Comparison of ENCODE assay signal across 10 mouse cellular contexts in genomic region chrX:153505954-153506353, GRCm38 (mm10). TPM values are rescaled to one million over a fixed set of nuclear protein-coding genes. Genes with fewer than 3 reads are reported as not detected.
DNase-seq lines count a peak whose midpoint lies in the region; ATAC-seq and TF ChIP-seq lines count a peak whose summit lies in the region.
"Had no signal": no experiment of that assay in that cellular context is flagged by ENCODE, and none has a peak within 500 bp of the region (broad histone marks: within the 10 kb centered on the region; RNA-seq: fewer than 3 reads in every experiment).

No protein-coding gene starts in this region.

- TF ChIP-seq EP300 in liver, embryonic 14.5 days (IDR thresholded peaks at IDR 0.05; ENCODE audit: low read depth), result no peak

- no peak overlapping the region for H3K4me2 ChIP-seq in hindbrain, postnatal 0 days (ENCODE audit: low read depth, low read length)
- H3K4me2 ChIP-seq in hindbrain, embryonic 14.5 days (replicated peaks), result no peak overlapping the region
- no peak overlapping the region for H3K4me2 ChIP-seq in liver, embryonic 14.5 days (ENCODE audit: low read depth)
- H3K4me2 ChIP-seq: hindbrain, embryonic 15.5 days had no signal

- peak; percentile 47 for TF ChIP-seq CTCF in hindbrain, postnatal 0 days (IDR thresholded peaks at IDR 0.05; ENCODE audit: low read depth)
- TF ChIP-seq CTCF in liver, embryonic 14.5 days (IDR thresholded peaks at IDR 0.05; ENCODE audit: low read depth), result peak; percentile 52

- 44% methylated on average over 9 of the region's 9 CpGs for WGBS in hindbrain, postnatal 0 days
- WGBS in hindbrain, embryonic 14.5 days, result 38% methylated on average over 9 of the region's 9 CpGs
- 33% methylated on average over 9 of the region's 9 CpGs for WGBS in liver, embryonic 14.5 days (ENCODE audit: insufficient replicate concordance)

- H3K4me3 ChIP-seq in hindbrain, postnatal 0 days (ENCODE audit: low read length), result no peak overlapping the region
- H3K4me3 ChIP-seq in hindbrain, embryonic 14.5 days (replicated peaks; ENCODE audit: low read length), result no peak overlapping the region
- no peak overlapping the region for H3K4me3 ChIP-seq in liver, embryonic 14.5 days (ENCODE audit: insufficient read depth in 1 of 2, low read depth in 2 of 2, low read length in 2 of 2)
- H3K4me3 ChIP-seq: hindbrain, embryonic 15.5 days; myocyte had no signal

- H3K9ac ChIP-seq in hindbrain, postnatal 0 days (replicated peaks; ENCODE audit: low read length), result no peak overlapping the region
- H3K9ac ChIP-seq in hindbrain, embryonic 14.5 days, result no peak overlapping the region
- H3K9ac ChIP-seq in liver, embryonic 14.5 days (replicated peaks), result no peak overlapping the region
- H3K9ac ChIP-seq: hindbrain, embryonic 15.5 days had no signal

- no peak overlapping the region for H3K27ac ChIP-seq in hindbrain, postnatal 0 days
- no peak overlapping the region for H3K27ac ChIP-seq in hindbrain, embryonic 14.5 days
- H3K27ac ChIP-seq in liver, embryonic 14.5 days, result no peak overlapping the region
- H3K27ac ChIP-seq: hindbrain, embryonic 15.5 days had no signal

- H3K4me1 ChIP-seq in hindbrain, postnatal 0 days (ENCODE audit: insufficient read depth, low read length), result no peaks in the 10 kb centered on the region
- peaks cover 5% of the 10 kb centered on the region; the same call in 1 of the 2 replicates for H3K4me1 ChIP-seq in hindbrain, embryonic 14.5 days (replicated peaks; ENCODE audit: control insufficient read depth, insufficient read depth, low read length)
- H3K4me1 ChIP-seq in liver, embryonic 14.5 days (replicated peaks; ENCODE audit: control insufficient read depth in 2 of 2, insufficient read depth in 2 of 2, low read length in 1 of 2), result no peaks in the 10 kb centered on the region

- H3K36me3 ChIP-seq in hindbrain, postnatal 0 days (ENCODE audit: insufficient read depth, low read length), result no peaks in the 10 kb centered on the region
- no peaks in the 10 kb centered on the region for H3K36me3 ChIP-seq in hindbrain, embryonic 14.5 days (replicated peaks; ENCODE audit: control insufficient read depth, insufficient read depth)
- no peaks in the 10 kb centered on the region for H3K36me3 ChIP-seq in liver, embryonic 14.5 days (replicated peaks; ENCODE audit: control insufficient read depth, insufficient read depth, low read depth)
- H3K36me3 ChIP-seq: hindbrain, embryonic 15.5 days had no signal

- peak; percentile 20 for DNase-seq in hindbrain, postnatal 0 days (ENCODE audit: low spot score)
- no peak for DNase-seq in hindbrain, embryonic 14.5 days (ENCODE audit: low spot score)
- DNase-seq in 3T3-L1 (ENCODE audit: low read depth, low spot score) (peak; percentile 52), ES-CJ7 (ENCODE audit: low read depth, low spot score) (peak; percentile 17)
- peak; percentile 23 for DNase-seq in embryo, embryonic 10 days (ENCODE audit: low spot score)
- DNase-seq in liver, embryonic 14.5 days (ENCODE audit: low read depth in 3 of 3, low spot score in 3 of 3), result no peak
- DNase-seq in spleen, postnatal 10 days (ENCODE audit: low spot score in 2 of 2), result peak; percentile 6 to 64
- DNase-seq in layer of hippocampus, adult 11-12 months (ENCODE audit: low spot score), result no peak

- H3K27me3 ChIP-seq in hindbrain, postnatal 0 days (ENCODE audit: insufficient read depth, low read length), result no peaks in the 10 kb centered on the region
- no peaks in the 10 kb centered on the region for H3K27me3 ChIP-seq in hindbrain, embryonic 14.5 days (ENCODE audit: control insufficient read depth, insufficient read depth, low read length)
- H3K27me3 ChIP-seq in liver, embryonic 14.5 days (ENCODE audit: control insufficient read depth, insufficient read depth, low read length), result no peaks in the 10 kb centered on the region
- H3K27me3 ChIP-seq: hindbrain, embryonic 15.5 days had no signal

- ATAC-seq in hindbrain, postnatal 0 days, result no peak
- ATAC-seq in hindbrain, embryonic 14.5 days (ENCODE audit: low FRiP score), result no peak
- ATAC-seq in liver, embryonic 14.5 days (ENCODE audit: insufficient read depth), result no peak

- no peaks in the 10 kb centered on the region for H3K9me3 ChIP-seq in hindbrain, postnatal 0 days (ENCODE audit: low read length)
- H3K9me3 ChIP-seq in hindbrain, embryonic 14.5 days (ENCODE audit: control insufficient read depth, low read length), result no peaks in the 10 kb centered on the region
- H3K9me3 ChIP-seq in liver, embryonic 14.5 days (ENCODE audit: control insufficient read depth, low read length), result no peaks in the 10 kb centered on the region
- H3K9me3 ChIP-seq: hindbrain, embryonic 15.5 days had no signal

RNA-seq across cellular contexts. Expression of gene Ubqln2, which starts 7.9 kb away (rescaled TPM):
- 112 and 128 TPM in 2 replicates for total RNA-seq in hindbrain, postnatal 0 days (2014; rRNA removed)
- polyA plus RNA-seq in hindbrain, postnatal 0 days (2015; fragmentation: Nextera tagmentation; extraction: Ambion mirVana), result 38.9 and 43.6 TPM in 2 replicates
- 67.3 and 71.7 TPM in 2 replicates for polyA plus RNA-seq in hindbrain, embryonic 14.5 days (2014; fragmentation: Nextera tagmentation; extraction: Ambion mirVana)
- 7.2 and 8.7 TPM in 2 replicates for polyA plus RNA-seq in liver, embryonic 14.5 days (2012; rRNA removed)
- polyA plus RNA-seq in liver, embryonic 14.5 days (2014; fragmentation: Nextera tagmentation; extraction: Ambion mirVana), result 4.6 and 4.7 TPM in 2 replicates

RNA-seq across cellular contexts. Expression of gene Cypt3, which starts 52.4 kb away (rescaled TPM):
- total RNA-seq in hindbrain, postnatal 0 days (2014; rRNA removed), result not detected in 2 replicates
- not detected in 2 replicates for polyA plus RNA-seq in hindbrain, postnatal 0 days (2015; fragmentation: Nextera tagmentation; extraction: Ambion mirVana)
- polyA plus RNA-seq in hindbrain, embryonic 14.5 days (2014; fragmentation: Nextera tagmentation; extraction: Ambion mirVana), result not detected in 2 replicates
- not detected in 2 replicates for polyA plus RNA-seq in liver, embryonic 14.5 days (2012; rRNA removed)
- not detected in 2 replicates for polyA plus RNA-seq in liver, embryonic 14.5 days (2014; fragmentation: Nextera tagmentation; extraction: Ambion mirVana)
- polyA plus RNA-seq: hindbrain, embryonic 15.5 days; myocyte had no signal

Comparison
In these comparisons a context has a peak if more than half of its experiments do, and no peak if none do; other contexts are left out.
1. DNase-seq: peak in hindbrain, postnatal 0 days (single experiment), 3T3-L1 (single experiment), ES-CJ7 (single experiment), embryo, embryonic 10 days (single experiment) and spleen, postnatal 10 days (2 of 2); none in hindbrain, embryonic 14.5 days (single experiment), liver, embryonic 14.5 days (0 of 3) and layer of hippocampus, adult 11-12 months (single experiment).